Mouse (Mus musculus) G1E (cell line): ENCODE measurements around the gene Gm17581. TPM values are rescaled to one million over a fixed set of nuclear protein-coding genes. Genes with fewer than 3 reads are reported as not detected.

Experiments
- ATAC-seq: 2 replicates; pipeline ENCODE4 v1.8.0; 2016; ENCODE audit warnings: mild to moderate bottlenecking; ENCODE audit not compliant: insufficient number of reproducible peaks, poor library complexity, low FRiP score, severe bottlenecking; ENCODE audit errors: extremely low read depth
- DNase-seq: peaks from one replicate; pipeline ENCODE4 v3.0.0; 2012; ENCODE audit warnings: low spot score
- H3K27me3 ChIP-seq: 2 replicates; pipeline ENCODE4 v1.6.1; 2012; ENCODE audit warnings: mild to moderate bottlenecking, low read length, inconsistent platforms; ENCODE audit not compliant: insufficient read depth
- H3K36me3 ChIP-seq: replicated peaks from 2 replicates; pipeline ENCODE3; 2012; ENCODE audit warnings: mild to moderate bottlenecking, inconsistent platforms
- H3K4me1 ChIP-seq: 2 replicates; pipeline ENCODE4 v1.6.1; 2012; ENCODE audit warnings: low read depth, low read length, inconsistent platforms, mixed read lengths; ENCODE audit not compliant: insufficient read depth
- H3K4me3 ChIP-seq: 2 replicates; pipeline ENCODE4 v1.5.1; 2012; ENCODE audit warnings: low read depth, mild to moderate bottlenecking, inconsistent platforms, low read length, moderate library complexity, mixed read lengths
- H3K9me3 ChIP-seq: replicated peaks from 2 replicates; pipeline ENCODE4 v1.6.1; 2012; ENCODE audit warnings: inconsistent platforms
- CTCF ChIP-seq: IDR thresholded peaks from 2 replicates; pipeline ENCODE4 v1.5.1; 2012; ENCODE audit warnings: low read depth, low read length, inconsistent platforms, mixed read lengths
- GATA1 ChIP-seq: IDR thresholded peaks from 2 replicates; pipeline ENCODE4 v1.6.1; 2012; ENCODE audit warnings: borderline replicate concordance, low read length, inconsistent platforms, mixed read lengths
- GATA2 ChIP-seq: IDR thresholded peaks from 2 replicates; pipeline ENCODE4 v1.6.1; 2012; ENCODE audit warnings: low read depth, low read length, inconsistent platforms, borderline replicate concordance
- POLR2AphosphoS5 ChIP-seq: IDR thresholded peaks from 2 replicates; pipeline ENCODE4 v1.6.1; 2012; ENCODE audit warnings: low read depth, low read length, inconsistent platforms; ENCODE audit not compliant: insufficient replicate concordance
- TAL1 ChIP-seq: conservative IDR thresholded peaks from 2 replicates; pipeline ENCODE4 v1.6.1; 2012; ENCODE audit warnings: low read depth, low read length, inconsistent platforms, mixed read lengths
- polyA plus RNA-seq: library from polyadenylated mRNA; stranded (reverse); fragments of >175 nt; gene quantifications from 2 replicates; pipeline ENCODE4 v1.2.3, GENCODE M21; 2012
- total RNA-seq, 2 experiments: library from RNA; stranded (forward) in 1 of 2; stranded (reverse) in 1 of 2; fragments of 200-1000 nt in 1 of 2; fragments of >200 nt in 1 of 2; fragmentation: Nextera tagmentation in 1 of 2; gene quantifications; 2 replicates each; pipeline ENCODE4 v1.2.3; 2014 to 2017

The Gm17581 gene
- total and polyA plus RNA-seq, 3 experiments: not detected

- Histone ChIP-seq H3K27me3 (no peaks in the 10 kb centered on the region), H3K4me3 (no peak overlapping the region), H3K36me3 (peaks cover 34% of the 10 kb centered on the region), H3K9me3 (no peaks in the 10 kb centered on the region), H3K4me1 (peaks cover 36% of the 10 kb centered on the region)
- ATAC-seq: no peak
- DNase-seq: no peak
- no peak for TF ChIP-seq GATA1
- no peak for TF ChIP-seq GATA2
- no peak for TF ChIP-seq POLR2AphosphoS5
- TF ChIP-seq CTCF: no peak
- TF ChIP-seq TAL1: no peak
Measured at GRCm38 (mm10) chr2:155689211-155689610, 46.5 kb downstream of the Gm17581 start.

- no peak for DNase-seq
- no peak for ATAC-seq
- Histone ChIP-seq H3K4me1 (peaks cover 44% of the 10 kb centered on the region), H3K9me3 (no peaks in the 10 kb centered on the region), H3K36me3 (peaks cover 39% of the 10 kb centered on the region), H3K4me3 (no peak overlapping the region), H3K27me3 (no peaks in the 10 kb centered on the region)
- TF ChIP-seq POLR2AphosphoS5 (no peak), GATA2 (no peak), TAL1 (no peak), GATA1 (no peak), CTCF (no peak)
Measured at GRCm38 (mm10) chr2:155687746-155688145, 47.9 kb downstream of the Gm17581 start.

- H3K4me1 ChIP-seq: peaks cover 51% of the 10 kb centered on the region
- TF ChIP-seq CTCF (no peak), POLR2AphosphoS5 (no peak)
- ATAC-seq: no peak
- DNase-seq: no peak
- no peaks in the 10 kb centered on the region for H3K27me3 ChIP-seq
- H3K36me3 ChIP-seq: peaks cover 39% of the 10 kb centered on the region
- H3K9me3 ChIP-seq: no peaks in the 10 kb centered on the region
- H3K4me3 ChIP-seq: no peak overlapping the region
Measured at GRCm38 (mm10) chr2:155686572-155686971, 49.1 kb downstream of the Gm17581 start.

Other genes starting within 250 kb of the Gm17581 start
- gene Acss2, start 217.9 kb downstream of the Gm17581 start, total RNA-seq (2014; fragmentation: Nextera tagmentation): 56.9 and 66.9 TPM in 2 replicates
- 69.8 and 78.6 TPM in 2 replicates for gene Acss2, start 217.9 kb downstream of the Gm17581 start, total RNA-seq (2017)
- gene Acss2, start 217.9 kb downstream of the Gm17581 start, polyA plus RNA-seq: 32.9 and 42.0 TPM in 2 replicates
- gene Ggt7, start 217.6 kb downstream of the Gm17581 start, total RNA-seq (2014; fragmentation: Nextera tagmentation): not detected in 2 replicates
- gene Ggt7, start 217.6 kb downstream of the Gm17581 start, total RNA-seq (2017): not detected in 2 replicates
- not detected in 2 replicates for gene Ggt7, start 217.6 kb downstream of the Gm17581 start, polyA plus RNA-seq
- 7.3 and 10.6 TPM in 2 replicates for gene Gss, start 143.1 kb downstream of the Gm17581 start, total RNA-seq (2014; fragmentation: Nextera tagmentation)
- 22.0 and 25.7 TPM in 2 replicates for gene Gss, start 143.1 kb downstream of the Gm17581 start, total RNA-seq (2017)
- gene Gss, start 143.1 kb downstream of the Gm17581 start, polyA plus RNA-seq: 14.6 and 16.5 TPM in 2 replicates
- 2.3 and 2.4 TPM in 2 replicates for gene Myh7b, start 124.7 kb downstream of the Gm17581 start, total RNA-seq (2014; fragmentation: Nextera tagmentation)
- gene Myh7b, start 124.7 kb downstream of the Gm17581 start, total RNA-seq (2017): 1.4 and 1.7 TPM in 2 replicates
- gene Myh7b, start 124.7 kb downstream of the Gm17581 start, polyA plus RNA-seq: 8.3 and 11.1 TPM in 2 replicates
- 104 and 110 TPM in 2 replicates for gene Trpc4ap, start 43.5 kb downstream of the Gm17581 start, total RNA-seq (2014; fragmentation: Nextera tagmentation)
- gene Trpc4ap, start 43.5 kb downstream of the Gm17581 start, total RNA-seq (2017): 57.4 and 60.9 TPM in 2 replicates
- gene Trpc4ap, start 43.5 kb downstream of the Gm17581 start, polyA plus RNA-seq: 80.5 and 82.2 TPM in 2 replicates
- 36.9 and 42.3 TPM in 2 replicates for gene Edem2, start 6.4 kb downstream of the Gm17581 start, total RNA-seq (2014; fragmentation: Nextera tagmentation)
- 33.8 and 36.8 TPM in 2 replicates for gene Edem2, start 6.4 kb downstream of the Gm17581 start, total RNA-seq (2017)
- 38.3 and 48.3 TPM in 2 replicates for gene Edem2, start 6.4 kb downstream of the Gm17581 start, polyA plus RNA-seq
- gene Procr, start 15.3 kb upstream of the Gm17581 start, total RNA-seq (2014; fragmentation: Nextera tagmentation): not detected in 2 replicates
- 0.12 and 1.5 TPM in 2 replicates for gene Procr, start 15.3 kb upstream of the Gm17581 start, total RNA-seq (2017)
- 0.07 and 0.15 TPM in 2 replicates for gene Procr, start 15.3 kb upstream of the Gm17581 start, polyA plus RNA-seq
- gene Mmp24, start 39.5 kb upstream of the Gm17581 start, total RNA-seq (2014; fragmentation: Nextera tagmentation): not detected in 2 replicates
- 0.05 and 0.12 TPM in 2 replicates for gene Mmp24, start 39.5 kb upstream of the Gm17581 start, total RNA-seq (2017)
- gene Mmp24, start 39.5 kb upstream of the Gm17581 start, polyA plus RNA-seq: not detected in 2 replicates
- 9.2 and 12.8 TPM in 2 replicates for gene BC029722, start 83.6 kb upstream of the Gm17581 start, total RNA-seq (2014; fragmentation: Nextera tagmentation)
- gene BC029722, start 83.6 kb upstream of the Gm17581 start, total RNA-seq (2017): 19.0 and 20.4 TPM in 2 replicates
- 36.3 and 45.0 TPM in 2 replicates for gene BC029722, start 83.6 kb upstream of the Gm17581 start, polyA plus RNA-seq
- gene Eif6, start 91.1 kb upstream of the Gm17581 start, total RNA-seq (2014; fragmentation: Nextera tagmentation): 261 and 324 TPM in 2 replicates
- 91.5 and 148 TPM in 2 replicates for gene Eif6, start 91.1 kb upstream of the Gm17581 start, total RNA-seq (2017)
- 251 and 369 TPM in 2 replicates for gene Eif6, start 91.1 kb upstream of the Gm17581 start, polyA plus RNA-seq
- gene Fam83c, start 99.0 kb upstream of the Gm17581 start, total RNA-seq (2014; fragmentation: Nextera tagmentation): not detected in 2 replicates
- 0.22 TPM in 1 of 2 replicates, not detected in the other for gene Fam83c, start 99.0 kb upstream of the Gm17581 start, total RNA-seq (2017)
- not detected in 2 replicates for gene Fam83c, start 99.0 kb upstream of the Gm17581 start, polyA plus RNA-seq
- gene Uqcc1, start 194.4 kb upstream of the Gm17581 start, total RNA-seq (2014; fragmentation: Nextera tagmentation): 27.8 and 29.9 TPM in 2 replicates
- gene Uqcc1, start 194.4 kb upstream of the Gm17581 start, total RNA-seq (2017): 35.8 and 39.1 TPM in 2 replicates
- 4.2 TPM in 2 replicates for gene Uqcc1, start 194.4 kb upstream of the Gm17581 start, polyA plus RNA-seq
- gene Gm15557, start 204.9 kb upstream of the Gm17581 start, total RNA-seq (2014; fragmentation: Nextera tagmentation): 0.60 TPM in 1 of 2 replicates, not detected in the other
- gene Gm15557, start 204.9 kb upstream of the Gm17581 start, total RNA-seq (2017): 0.11 TPM in 1 of 2 replicates, not detected in the other
- gene Gm15557, start 204.9 kb upstream of the Gm17581 start, polyA plus RNA-seq: 0.05 and 0.06 TPM in 2 replicates
- 2.2 TPM in 1 of 2 replicates, not detected in the other for gene Gdf5, start 209.5 kb upstream of the Gm17581 start, total RNA-seq (2014; fragmentation: Nextera tagmentation)
- 0.06 and 0.11 TPM in 2 replicates for gene Gdf5, start 209.5 kb upstream of the Gm17581 start, total RNA-seq (2017)
- not detected in 2 replicates for gene Gdf5, start 209.5 kb upstream of the Gm17581 start, polyA plus RNA-seq
- 11.6 and 12.3 TPM in 2 replicates for gene Cep250, start 220.6 kb upstream of the Gm17581 start, total RNA-seq (2014; fragmentation: Nextera tagmentation)
- gene Cep250, start 220.6 kb upstream of the Gm17581 start, total RNA-seq (2017): 49.2 and 54.7 TPM in 2 replicates
- gene Cep250, start 220.6 kb upstream of the Gm17581 start, polyA plus RNA-seq: 17.3 and 19.9 TPM in 2 replicates